Mouse (Mus musculus): ENCODE data around the gene Fndc4.
A peak's percentile ranks its signal among the peaks of the same experiment; 100 is the strongest.

Fndc4 gene

GRCm38 (mm10) chr5:31295606-31296141, at the start of gene Fndc4:
Gene Fndc4 (minus strand): TSS chr5:31296080.
- DNase-seq (ENCODE audit: low read depth in 2 of 2, low spot score in 2 of 2): no peak

- DNase-seq (ENCODE audit: low read depth in 2 of 2, low spot score in 2 of 2): peak; percentile 27 to 35
Measured at GRCm38 (mm10) chr5:31328255-31328654, 32.4 kb upstream of the Fndc4 start.

GRCm38 (mm10) chr5:31326850-31327249, 31.0 kb upstream of the Fndc4 start:
- DNase-seq (ENCODE audit: low read depth in 2 of 2, low spot score in 2 of 2): no peak

DNA sequence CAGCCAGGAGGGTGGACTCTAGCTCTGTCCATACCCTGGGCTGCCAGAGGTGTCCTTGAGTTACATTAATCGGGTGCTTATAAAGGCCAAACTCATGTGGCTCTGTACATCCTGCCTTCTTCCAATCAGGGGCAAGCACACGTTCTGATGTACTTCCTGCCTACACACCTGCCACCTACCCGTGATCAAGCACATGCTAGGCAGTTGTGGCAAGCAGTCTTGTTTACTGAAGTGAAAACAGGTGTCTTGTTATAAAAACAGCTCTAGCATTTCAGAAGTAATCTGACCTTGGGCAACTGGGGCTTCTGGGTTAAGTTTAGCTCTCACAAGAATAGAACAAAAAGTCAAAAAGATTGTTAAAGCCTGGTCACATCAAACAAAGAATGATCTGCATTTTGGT, 28.2 kb upstream of the Fndc4 start:
- no peak for DNase-seq (ENCODE audit: low read depth in 2 of 2, low spot score in 2 of 2)

DNA sequence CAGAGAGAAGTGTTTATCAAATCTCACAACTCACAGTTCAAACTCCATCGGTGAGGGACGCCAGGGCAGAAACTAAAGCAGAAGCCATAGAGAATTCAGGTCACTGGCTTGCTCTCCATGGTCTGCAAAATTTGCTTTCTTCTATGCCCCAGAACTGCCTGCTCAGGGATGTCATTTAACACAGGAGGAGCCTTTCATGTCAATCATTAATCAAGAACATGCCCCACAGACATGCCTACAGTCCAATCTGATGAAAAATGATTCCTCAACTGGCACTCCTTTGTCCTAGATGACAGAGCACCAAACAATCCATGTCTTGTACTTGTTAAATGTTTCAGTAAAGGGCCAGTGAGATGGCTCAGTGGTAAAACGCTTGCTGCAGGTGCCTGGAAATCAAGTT, 26.9 kb upstream of the Fndc4 start:
- no peak for DNase-seq (ENCODE audit: low read depth in 2 of 2, low spot score in 2 of 2)

DNA sequence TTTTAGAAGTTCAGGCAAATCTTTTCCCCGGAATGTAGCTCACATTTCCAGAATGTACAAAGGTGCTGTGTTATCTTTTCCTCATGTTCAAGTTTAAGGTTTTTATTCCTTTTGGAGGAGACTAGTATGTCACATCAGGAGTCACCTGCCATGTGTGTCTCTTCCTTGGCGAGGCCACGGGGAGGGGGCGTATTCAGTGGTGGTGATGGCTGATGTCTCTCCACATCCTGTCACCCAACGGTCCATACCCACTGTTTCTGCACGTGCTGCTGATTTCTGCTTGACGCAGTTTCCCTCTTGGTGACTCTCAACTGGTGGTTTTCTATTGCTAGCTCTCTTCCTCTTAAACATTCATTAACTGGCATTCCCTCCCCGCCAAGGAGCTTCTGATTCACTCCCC, 16.9 kb upstream of the Fndc4 start:
- DNase-seq (ENCODE audit: low read depth in 2 of 2, low spot score in 2 of 2): no peak

- no peak for DNase-seq (ENCODE audit: low read depth in 2 of 2, low spot score in 2 of 2)
Measured at GRCm38 (mm10) chr5:31303093-31303492, 7.2 kb upstream of the Fndc4 start.

GRCm38 (mm10) chr5:31301866-31302265, 6.0 kb upstream of the Fndc4 start:
- DNase-seq (ENCODE audit: low read depth in 2 of 2, low spot score in 2 of 2): no peak

DNA sequence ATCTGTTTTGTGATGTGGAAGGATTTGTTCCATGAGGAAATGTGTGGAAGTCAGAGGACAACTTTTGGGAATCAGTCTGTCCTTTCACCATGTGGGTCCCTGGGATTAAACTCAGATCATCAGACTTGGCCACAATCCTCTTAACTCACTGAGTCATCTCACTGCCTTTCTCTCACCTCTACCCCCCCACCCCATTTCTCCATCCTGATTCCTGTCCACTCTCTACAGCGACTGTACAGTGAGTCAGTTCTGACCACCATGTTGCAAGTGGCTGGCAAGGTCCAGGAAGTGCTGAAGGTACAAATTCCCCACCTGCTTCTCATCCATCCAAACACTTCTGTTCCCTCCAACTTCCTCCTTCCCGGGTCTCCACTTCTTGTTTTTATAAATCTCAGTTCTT, 2.6 kb upstream of the Fndc4 start:
- no peak for DNase-seq (ENCODE audit: low read depth in 2 of 2, low spot score in 2 of 2)

GRCm38 (mm10) chr5:31297981-31298380, 2.1 kb upstream of the Fndc4 start:
- DNase-seq (ENCODE audit: low read depth in 2 of 2, low spot score in 2 of 2): no peak

GRCm38 (mm10) chr5:31297047-31297757, 1.3 kb upstream of the Fndc4 start, which contains the start of gene Gckr:
Gene Gckr (plus strand): TSS chr5:31297443.
- DNase-seq (ENCODE audit: low read depth in 2 of 2, low spot score in 2 of 2): no peak

GRCm38 (mm10) chr5:31294964-31295605, 795 bp downstream of the Fndc4 start:
- no peak for DNase-seq (ENCODE audit: low read depth in 2 of 2, low spot score in 2 of 2)

DNA sequence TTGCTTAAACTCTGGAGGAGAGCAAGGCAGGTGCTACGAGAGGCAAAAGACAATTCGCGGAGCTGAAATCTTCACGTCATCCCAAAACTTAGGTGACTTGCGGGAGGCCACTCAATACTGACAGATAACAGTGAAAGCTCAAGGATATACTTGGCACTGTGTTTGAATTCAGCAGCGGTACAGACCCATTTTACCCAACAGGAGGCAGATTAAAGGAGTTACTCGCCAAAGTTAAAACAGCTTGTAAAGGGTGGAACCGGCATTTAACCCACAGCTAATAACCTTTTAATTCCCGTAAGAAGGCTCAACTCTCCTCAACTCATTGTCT, 4.6 kb downstream of the Fndc4 start:
- DNase-seq (ENCODE audit: low read depth in 2 of 2, low spot score in 2 of 2): no peak

GRCm38 (mm10) chr5:31290521-31291360, 5.1 kb downstream of the Fndc4 start, which contains the start of gene Ift172:
Gene Ift172 (minus strand): TSS chr5:31291116.
- peak; percentile 91 to 92 for DNase-seq (ENCODE audit: low read depth in 2 of 2, low spot score in 2 of 2)

- no peak for DNase-seq (ENCODE audit: low read depth in 2 of 2, low spot score in 2 of 2)
Measured at GRCm38 (mm10) chr5:31289626-31290230, 6.2 kb downstream of the Fndc4 start.

GRCm38 (mm10) chr5:31288655-31289054, 7.2 kb downstream of the Fndc4 start:
- DNase-seq (ENCODE audit: low read depth in 2 of 2, low spot score in 2 of 2): no peak

DNA sequence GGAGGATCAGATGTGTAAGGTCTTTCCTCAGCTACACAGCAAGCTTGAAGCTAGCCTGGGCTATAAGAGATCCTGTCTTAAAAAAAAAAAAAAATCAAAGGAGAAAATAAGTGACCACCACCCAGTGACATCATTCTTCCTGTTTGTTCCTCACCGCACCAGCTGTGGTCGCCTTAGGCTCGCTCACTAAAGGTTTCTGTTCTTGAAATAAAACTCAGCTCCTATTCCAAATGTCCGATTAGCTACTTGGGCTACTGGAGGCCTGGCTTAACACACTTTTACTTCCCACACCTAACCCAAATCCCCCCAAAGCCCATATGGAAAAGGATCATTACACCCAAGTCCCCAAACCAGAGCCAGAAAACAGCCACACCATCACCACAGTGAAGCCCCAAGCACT, 7.7 kb downstream of the Fndc4 start:
- no peak for DNase-seq (ENCODE audit: low read depth in 2 of 2, low spot score in 2 of 2)

DNA sequence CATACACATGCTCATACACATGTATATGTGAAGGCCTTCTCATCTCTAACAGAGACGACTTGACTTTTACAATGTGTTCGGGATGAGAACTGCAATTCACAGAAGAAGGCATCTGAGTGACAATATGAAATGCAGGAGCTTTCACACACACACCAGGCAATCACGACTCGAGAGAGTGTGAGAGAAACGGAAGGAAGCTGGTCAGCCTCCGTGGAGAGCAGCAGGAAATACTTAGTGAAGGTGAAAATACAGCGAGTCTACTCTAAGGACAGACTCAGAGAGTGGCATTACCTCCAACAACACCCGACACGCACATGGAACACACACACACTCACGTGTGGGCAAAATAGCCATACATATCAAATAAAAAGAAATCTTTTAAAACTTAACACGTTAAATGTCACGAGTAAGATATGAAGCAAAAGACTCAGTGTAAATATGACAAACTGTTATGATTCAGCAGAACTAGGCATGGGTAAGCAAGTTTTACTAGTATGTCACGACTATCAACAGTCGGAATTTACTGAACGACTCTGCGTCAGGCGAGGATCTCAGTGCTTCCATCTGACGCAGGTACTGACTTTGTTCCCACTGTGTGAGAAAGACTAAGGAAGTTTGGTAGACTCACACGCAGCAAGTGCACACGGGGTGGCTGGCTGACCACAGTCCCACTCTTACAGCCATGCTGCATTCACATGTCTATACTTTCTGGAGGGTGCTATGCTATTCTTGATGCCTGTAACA, 16.5 kb downstream of the Fndc4 start:
- DNase-seq (ENCODE audit: low read depth in 2 of 2, low spot score in 2 of 2): peak in 1 of 2 experiments; percentile 12

GRCm38 (mm10) chr5:31273018-31273417, 22.9 kb downstream of the Fndc4 start:
- DNase-seq (ENCODE audit: low read depth in 2 of 2, low spot score in 2 of 2): no peak

- no peak for DNase-seq (ENCODE audit: low read depth in 2 of 2, low spot score in 2 of 2)
Measured at GRCm38 (mm10) chr5:31267686-31268085, 28.2 kb downstream of the Fndc4 start.

- DNase-seq (ENCODE audit: low read depth in 2 of 2, low spot score in 2 of 2): no peak
Measured at GRCm38 (mm10) chr5:31266101-31266500, 29.8 kb downstream of the Fndc4 start.
